Mouse (Mus musculus): ENCODE measurements at regions not wholly inside any gene's neighbourhood (a gene's known extent, or its start where the extent isn't known, plus 50 kb on each side); places are given as distances from the start of the nearest gene placed in this dataset.

DNA sequence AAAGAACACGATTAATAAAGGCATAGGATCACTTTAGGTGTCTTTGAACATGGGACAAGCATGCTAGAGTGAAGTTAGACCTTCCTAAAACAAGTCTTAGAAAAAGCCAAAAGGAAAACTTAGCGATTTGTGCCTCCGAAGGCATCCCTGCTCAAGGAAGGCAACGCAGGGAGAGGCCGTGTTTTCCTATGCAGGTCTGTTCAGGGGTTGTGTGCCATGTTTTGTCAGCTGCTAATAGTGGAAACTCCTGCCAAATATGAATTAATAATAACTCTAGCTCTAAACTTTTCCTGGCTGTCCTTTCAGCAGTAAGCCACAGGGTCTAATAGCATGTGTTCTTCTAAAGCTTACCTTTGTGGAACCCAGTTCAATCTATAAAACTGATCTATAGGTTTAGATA is 168.4 kb upstream of the Ccdc122 start:
- DNase-seq (ENCODE audit: low read depth) = no peak

DNA sequence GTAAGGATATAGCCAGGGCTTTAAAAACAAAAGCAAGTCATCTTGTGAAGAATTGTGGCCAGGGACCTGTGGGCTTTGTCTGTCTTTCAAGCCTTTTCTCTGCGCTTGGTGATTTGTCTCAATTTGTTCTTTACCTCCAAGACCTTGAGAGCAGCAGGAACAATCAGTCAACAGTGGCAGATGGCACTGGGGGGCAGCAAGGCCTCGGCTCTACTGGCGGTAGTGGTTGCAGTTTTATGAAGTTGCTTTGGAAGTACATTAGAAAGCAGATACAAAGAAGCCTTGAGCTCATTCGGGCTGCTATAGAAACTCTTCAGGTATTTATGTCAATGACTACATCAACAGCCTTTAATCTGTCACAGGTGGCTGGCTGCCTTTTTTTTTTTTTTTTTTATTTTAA is 171.9 kb upstream of the Ccdc122 start:
- no peak for DNase-seq (ENCODE audit: low read depth)

- DNase-seq (ENCODE audit: low read depth) = no peak
Measured at GRCm38 (mm10) chr14:76863035-76863706, 173.4 kb upstream of the Ccdc122 start.

GRCm38 (mm10) chr14:76858396-76858795 is 178.2 kb upstream of the Ccdc122 start:
- no peak for DNase-seq (ENCODE audit: low read depth)

DNA sequence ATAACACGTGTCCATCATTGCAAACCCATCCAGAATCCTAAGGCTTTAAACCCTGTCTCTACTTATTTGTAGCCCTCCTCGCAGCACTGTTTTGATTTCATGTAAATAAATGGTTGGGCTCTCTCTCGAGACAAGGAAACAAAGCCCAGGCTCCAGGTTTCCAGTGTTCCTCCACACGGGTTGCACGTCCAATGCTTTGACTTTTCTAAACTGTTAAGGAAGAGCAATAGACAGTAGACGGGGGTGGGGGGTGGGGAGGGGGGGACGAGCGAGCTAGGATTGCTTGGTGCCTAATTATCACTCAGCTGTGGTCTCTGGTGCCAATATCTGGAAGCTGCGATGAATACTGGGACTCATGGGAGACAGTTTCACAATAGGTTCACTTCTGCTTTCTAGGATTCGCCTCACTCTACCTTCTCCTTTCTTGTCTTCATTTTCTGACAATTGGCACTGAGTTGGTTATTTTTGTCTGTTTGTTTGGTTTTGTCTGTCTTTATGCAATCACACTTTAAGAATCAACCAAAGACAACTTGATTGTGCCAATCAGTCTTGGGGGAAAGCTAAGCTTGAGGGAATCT is 179.3 kb upstream of the Ccdc122 start:
- DNase-seq (ENCODE audit: low read depth) = no peak

DNA sequence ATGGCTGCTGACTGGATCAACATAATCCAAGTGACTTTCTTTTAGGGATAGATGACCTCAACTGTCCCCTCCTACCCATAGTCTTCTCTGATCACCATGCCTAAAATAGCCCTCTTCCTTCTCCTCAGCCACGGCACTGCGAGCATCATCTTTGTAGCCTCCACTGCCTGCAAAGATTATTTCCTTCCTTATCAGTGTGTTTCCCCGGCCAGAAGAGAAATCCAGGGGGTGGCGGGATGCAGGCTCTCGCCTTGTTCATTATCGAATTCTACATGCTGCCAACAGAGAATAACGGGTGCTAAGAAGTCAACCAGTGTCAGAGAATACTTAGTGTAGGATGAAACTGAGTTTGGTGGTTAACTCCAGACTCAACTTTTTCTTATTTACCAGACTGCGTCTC is 180.0 kb upstream of the Ccdc122 start:
- no peak for DNase-seq (ENCODE audit: low read depth)

- no peak for DNase-seq (ENCODE audit: low read depth)
Measured at GRCm38 (mm10) chr14:76854965-76855364, 181.6 kb upstream of the Ccdc122 start.

DNA sequence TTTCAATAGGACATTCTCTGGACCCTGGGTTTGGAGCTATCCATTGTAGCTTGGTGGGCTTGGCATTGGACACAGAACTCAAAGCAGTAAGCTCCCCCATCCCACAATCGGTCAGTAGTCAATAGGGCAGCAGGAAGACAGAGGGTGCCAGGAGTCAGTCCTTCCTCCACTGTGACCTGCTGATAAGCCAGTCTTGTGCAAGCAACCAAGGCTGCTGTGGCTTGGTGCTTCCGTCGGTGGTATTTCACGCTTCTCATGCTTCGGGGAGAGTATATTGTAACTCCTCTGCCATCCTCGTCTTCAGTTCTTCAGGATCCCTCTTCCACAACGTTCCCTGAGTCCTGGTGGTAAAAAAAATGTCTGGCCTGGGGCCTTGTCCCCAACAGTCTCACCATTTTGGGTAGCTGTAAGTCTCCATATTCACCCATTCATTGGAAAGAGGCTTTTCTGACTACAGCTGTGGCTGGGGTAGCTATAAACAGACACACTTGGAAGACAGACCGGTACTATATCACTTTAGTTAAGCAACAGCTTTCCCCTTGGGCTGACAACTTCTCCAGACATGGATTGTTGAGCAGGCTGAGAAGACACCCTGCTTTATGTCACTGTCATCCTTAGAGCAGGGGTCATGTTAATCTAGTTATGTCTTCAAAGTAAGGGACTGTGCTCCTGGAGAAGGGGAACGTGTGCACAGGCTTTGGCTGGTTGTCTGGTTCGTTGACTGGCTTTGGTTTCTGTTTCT is 184.9 kb upstream of the Ccdc122 start:
- no peak for DNase-seq (ENCODE audit: low read depth)

- DNase-seq (ENCODE audit: low read depth) = no peak
Measured at GRCm38 (mm10) chr14:76850641-76851040, 185.9 kb upstream of the Ccdc122 start.

- DNase-seq (ENCODE audit: low read depth) = no peak
Measured at GRCm38 (mm10) chr14:76850051-76850450, 186.5 kb upstream of the Ccdc122 start.

- no peak for DNase-seq (ENCODE audit: low read depth)
Measured at GRCm38 (mm10) chr14:76849636-76850035, 186.9 kb upstream of the Ccdc122 start.

DNA sequence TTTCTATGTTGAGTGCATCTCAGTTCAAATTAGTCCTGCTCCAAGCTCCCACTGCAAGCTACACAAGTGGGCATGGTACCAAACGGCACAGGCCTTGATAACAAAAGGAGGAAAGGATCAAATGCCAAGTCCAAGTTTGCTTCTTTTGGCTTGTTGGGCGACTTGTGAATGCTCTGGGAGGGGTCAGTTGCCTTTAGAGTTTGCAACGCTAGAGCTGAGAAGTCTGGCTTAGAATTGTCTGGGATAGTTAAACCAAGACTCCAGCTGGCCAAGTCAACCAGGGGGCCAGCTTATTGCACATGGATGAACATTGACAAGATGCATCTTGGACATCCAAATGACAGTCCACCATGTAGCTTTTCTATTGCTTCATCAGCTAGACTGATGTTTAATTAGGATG is 187.5 kb upstream of the Ccdc122 start:
- no peak for DNase-seq (ENCODE audit: low read depth)

- no peak for DNase-seq (ENCODE audit: low read depth)
Measured at GRCm38 (mm10) chr14:76845706-76846105, 190.9 kb upstream of the Ccdc122 start.

DNA sequence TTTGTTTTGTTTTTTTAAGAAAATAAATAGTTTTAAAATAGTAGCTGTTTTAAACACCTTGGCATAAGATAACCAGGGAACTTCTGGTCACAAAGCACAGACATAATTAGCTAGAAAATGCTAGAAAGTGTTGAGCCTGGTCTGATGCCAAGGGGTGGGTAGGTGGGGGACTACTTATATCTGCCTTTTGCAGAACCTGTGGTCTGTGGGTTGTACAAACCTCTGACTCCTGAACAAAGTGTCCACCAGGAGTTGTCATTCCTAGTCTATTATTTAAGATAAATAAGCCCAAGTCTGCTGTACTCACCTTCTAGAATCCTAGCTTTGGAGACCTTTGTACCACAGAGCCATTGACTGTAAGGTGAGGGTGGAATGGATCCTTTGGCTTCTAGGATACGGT is 191.9 kb upstream of the Ccdc122 start:
- DNase-seq (ENCODE audit: low read depth) = no peak

GRCm38 (mm10) chr14:76837583-76838220 is 198.9 kb upstream of the Ccdc122 start:
- DNase-seq (ENCODE audit: low read depth) = no peak

- no peak for DNase-seq (ENCODE audit: low read depth)
Measured at GRCm38 (mm10) chr14:76836926-76837516, 199.6 kb upstream of the Ccdc122 start.

GRCm38 (mm10) chr14:76836271-76836670 is 200.3 kb upstream of the Ccdc122 start:
- DNase-seq (ENCODE audit: low read depth) = no peak

- no peak for DNase-seq (ENCODE audit: low read depth)
Measured at GRCm38 (mm10) chr14:76834084-76834483, 202.5 kb upstream of the Ccdc122 start.

- DNase-seq (ENCODE audit: low read depth) = no peak
Measured at GRCm38 (mm10) chr14:76829161-76829510, 207.4 kb upstream of the Ccdc122 start.

DNA sequence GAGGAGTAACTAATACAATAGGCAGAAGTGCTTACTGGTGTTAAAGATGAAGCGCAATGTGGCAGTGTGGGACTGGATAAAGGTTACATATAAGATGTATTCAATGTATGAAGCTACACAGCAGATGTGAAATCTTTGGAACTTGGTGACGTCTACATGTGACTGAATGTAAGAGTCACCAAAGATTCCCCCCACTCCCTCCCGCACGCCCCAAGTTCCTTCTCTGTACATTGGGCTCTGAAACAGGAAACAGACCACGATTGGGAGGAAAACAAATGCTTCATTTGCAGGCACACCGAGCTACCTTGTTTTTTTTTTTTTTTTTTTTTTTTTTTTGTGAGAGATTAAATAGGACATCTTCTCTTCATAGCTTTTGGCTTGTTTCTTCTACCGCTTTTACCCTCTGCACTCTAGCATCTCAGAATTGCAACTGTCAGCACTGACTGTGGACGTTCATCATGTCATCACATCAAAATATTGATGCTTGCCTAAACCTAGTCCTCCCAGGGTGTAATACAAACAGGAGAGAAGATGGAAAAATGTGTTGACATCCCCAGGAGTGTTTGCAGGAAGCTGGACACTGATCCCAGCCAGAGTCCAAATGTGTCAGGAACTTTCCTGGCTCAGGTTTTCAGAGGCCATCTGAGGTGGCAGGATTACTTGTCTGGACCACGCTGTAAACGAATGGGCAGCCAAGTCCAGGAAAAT is 208.0 kb upstream of the Ccdc122 start:
- DNase-seq (ENCODE audit: low read depth) = no peak

DNA sequence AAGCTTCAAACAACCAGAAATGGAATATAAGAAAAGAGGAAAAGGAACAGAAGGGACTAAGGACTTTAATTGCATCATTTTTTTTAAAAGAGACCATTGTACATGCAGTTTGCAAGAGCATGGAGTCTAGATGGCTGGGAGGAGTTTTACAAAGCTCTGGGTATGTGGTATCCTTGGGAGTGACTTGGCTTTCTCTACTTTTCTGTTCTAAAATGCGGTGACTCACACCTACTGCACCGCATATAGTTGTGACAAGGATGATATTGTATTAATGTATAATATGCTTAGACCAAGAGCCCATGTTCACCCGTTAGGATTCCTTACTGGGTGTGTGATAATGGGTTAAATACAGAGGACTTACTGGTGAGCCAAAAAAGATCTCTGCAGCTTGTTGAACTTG is 212.5 kb upstream of the Ccdc122 start:
- DNase-seq (ENCODE audit: low read depth) = no peak

- no peak for DNase-seq (ENCODE audit: low read depth)
Measured at GRCm38 (mm10) chr14:76822766-76823325, 213.7 kb upstream of the Ccdc122 start.

Measured in naive thymus-derived CD4-positive, alpha-beta T cell, adult 2 months (primary cell).